Mouse (Mus musculus) B cell, adult 2 months (primary cell): ENCODE results near the gene Mymx.

Experiments
- DNase-seq, 2 experiments: peaks; one replicate each; pipeline ENCODE4 v3.0.0; 2022

The Mymx gene

GRCm38 (mm10) chr17:45566360-45567161 is 35.3 kb downstream of the Mymx start:
- no peak for DNase-seq

- DNase-seq: no peak
Measured at GRCm38 (mm10) chr17:45566031-45566359, 35.9 kb downstream of the Mymx start.

GRCm38 (mm10) chr17:45565103-45565502 is 36.8 kb downstream of the Mymx start:
- DNase-seq: no peak

- DNase-seq: no peak
Measured at GRCm38 (mm10) chr17:45564531-45565084, 37.3 kb downstream of the Mymx start.

GRCm38 (mm10) chr17:45563655-45564530 is 38.0 kb downstream of the Mymx start, which contains the start of gene Slc35b2:
Gene Slc35b2 (plus strand): TSS chr17:45563874.
- DNase-seq: peak; percentile 88 to 90

GRCm38 (mm10) chr17:45563216-45563615 is 38.7 kb downstream of the Mymx start:
- peak; percentile 48 to 53 for DNase-seq

GRCm38 (mm10) chr17:45559732-45560525 is 42.0 kb downstream of the Mymx start:
- DNase-seq: peak in 1 of 2 experiments; percentile 42

- DNase-seq: peak; percentile 67 to 69
Measured at GRCm38 (mm10) chr17:45557998-45558862, 43.7 kb downstream of the Mymx start.

- DNase-seq: peak in 1 of 2 experiments; percentile 51
Measured at GRCm38 (mm10) chr17:45557246-45557824, 44.6 kb downstream of the Mymx start.

- DNase-seq: peak; percentile 66 to 69
Measured at GRCm38 (mm10) chr17:45556514-45557245, 45.2 kb downstream of the Mymx start.

GRCm38 (mm10) chr17:45556107-45556489 is 45.8 kb downstream of the Mymx start:
- DNase-seq: peak in 1 of 2 experiments; percentile 62

- DNase-seq: peak; percentile 100
Measured at GRCm38 (mm10) chr17:45555452-45556106, 46.3 kb downstream of the Mymx start, which contains the start of gene Nfkbie. Gene Nfkbie (plus strand): TSS chr17:45555703.

- DNase-seq: peak in 1 of 2 experiments; percentile 37
Measured at GRCm38 (mm10) chr17:45554420-45554819, 47.5 kb downstream of the Mymx start.

GRCm38 (mm10) chr17:45553065-45553464 is 48.8 kb downstream of the Mymx start:
- DNase-seq: no peak

- DNase-seq: peak; percentile 85 to 87
Measured at GRCm38 (mm10) chr17:45551816-45552451, 50.0 kb downstream of the Mymx start.

GRCm38 (mm10) chr17:45551249-45551796 is 50.6 kb downstream of the Mymx start:
- DNase-seq: no peak
